Mouse (Mus musculus): ENCODE results near the gene Gm15056.

DNA sequence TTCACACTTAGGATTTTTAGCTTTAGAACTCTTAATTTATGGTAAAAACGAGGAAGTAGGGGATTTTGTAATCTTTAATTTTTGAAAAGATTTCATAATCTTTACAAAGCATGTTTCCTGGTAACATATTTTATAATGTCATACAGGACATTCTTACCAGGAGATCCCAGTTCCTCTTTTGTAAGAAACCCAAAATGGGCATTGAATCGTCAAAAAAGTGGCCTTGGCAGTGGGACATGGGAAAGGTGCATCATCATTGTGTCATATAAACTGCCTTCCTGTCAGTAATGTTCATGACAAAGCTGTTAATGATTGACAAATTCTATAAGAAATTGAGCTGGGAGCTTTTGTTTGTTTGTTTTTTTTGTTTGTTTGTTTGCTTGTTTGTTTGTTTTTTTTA lies 5.8 kb upstream of the Gm15056 start:
- TF ChIP-seq POLR2A (IDR thresholded peaks at IDR 0.05; ENCODE audit: borderline replicate concordance, insufficient read depth, low read length) (no peak), CTCF (IDR thresholded peaks at IDR 0.05; ENCODE audit: borderline replicate concordance, insufficient read depth, low read depth, low read length) (no peak)

Data from cerebellum, adult 2 months (tissue).